Mouse (Mus musculus): Measurements from ENCODE around the gene Alk. TPM values are rescaled to one million over a fixed set of nuclear protein-coding genes. Genes with fewer than 3 reads are reported as not detected.

Alk gene
- total and polyA plus RNA-seq, 3 experiments: not detected

DNA sequence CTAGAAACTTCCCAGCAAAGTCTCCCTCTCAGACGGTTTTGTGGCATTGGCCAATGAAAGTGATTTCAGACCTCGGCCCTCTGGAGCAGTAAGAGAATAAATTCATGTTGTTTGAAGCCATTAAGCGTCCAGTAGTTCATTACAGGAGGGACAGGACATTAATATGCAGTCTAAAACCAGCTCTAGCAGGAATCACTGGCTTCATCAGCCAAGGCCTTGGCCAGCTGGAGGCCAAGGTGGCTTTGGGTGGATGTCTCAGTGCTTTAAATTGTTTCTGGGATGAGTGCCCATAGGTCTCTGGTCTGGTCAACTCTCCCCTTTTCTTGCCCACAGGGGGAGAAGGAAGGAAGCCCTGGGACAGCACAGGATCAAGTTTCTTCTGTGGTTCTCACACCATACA lies 608.9 kb downstream of the Alk start:
- Histone ChIP-seq H3K9me3 (replicated peaks; ENCODE audit: insufficient read depth, low read length) (no peaks in the 10 kb centered on the region), H3K9ac (ENCODE audit: control insufficient read depth, low read depth, low read length, poor library complexity, severe bottlenecking) (no peak overlapping the region), H3K27me3 (ENCODE audit: control insufficient read depth in 1 of 2, insufficient read depth in 2 of 2, low read length in 2 of 2) (no peaks in the 10 kb centered on the region), H3K79me2 (ENCODE audit: control insufficient read depth, insufficient read depth, low read length, poor library complexity) (no peaks in the 10 kb centered on the region), H3K4me1 (ENCODE audit: control insufficient read depth in 1 of 2, insufficient read depth in 2 of 2, low read length in 2 of 2) (no peaks in the 10 kb centered on the region), H3K36me3 (ENCODE audit: control insufficient read depth in 1 of 2, insufficient read depth in 2 of 2, low read length in 2 of 2) (no peaks in the 10 kb centered on the region), H3K4me3 (ENCODE audit: control insufficient read depth in 1 of 2, insufficient read depth in 1 of 2, low read depth in 2 of 2, low read length in 2 of 2) (no peak overlapping the region), H3K27ac (ENCODE audit: control insufficient read depth, low read depth, low read length) (no peak overlapping the region)
- no peak for DNase-seq (ENCODE audit: low read depth, low spot score)
- TF ChIP-seq NRF1 (IDR thresholded peaks at IDR 0.05; ENCODE audit: insufficient read depth, low read depth, low read length, poor library complexity, severe bottlenecking) (no peak), POLR2A (IDR thresholded peaks at IDR 0.05; ENCODE audit: control insufficient read depth in 1 of 2, insufficient read depth in 1 of 2, low read depth in 1 of 2, low read length in 2 of 2, poor library complexity in 1 of 2) (no peak), NELFE (IDR thresholded peaks at IDR 0.05; ENCODE audit: low read depth, low read length) (no peak), E2F4 (IDR thresholded peaks at IDR 0.05; ENCODE audit: borderline replicate concordance, low read depth, low read length) (no peak), CHD2 (IDR thresholded peaks at IDR 0.05; ENCODE audit: low read length) (no peak), MYB (IDR thresholded peaks at IDR 0.05; ENCODE audit: low read depth, low read length) (no peak), GABPA (IDR thresholded peaks at IDR 0.05; ENCODE audit: low read depth, low read length) (no peak), TBP (IDR thresholded peaks at IDR 0.05; ENCODE audit: low read depth, low read length) (no peak), ZC3H11A (IDR thresholded peaks at IDR 0.05; ENCODE audit: low read depth, low read length) (no peak), MAZ (IDR thresholded peaks at IDR 0.05; ENCODE audit: low read depth, low read length) (no peak), GATA1 (IDR thresholded peaks at IDR 0.05; ENCODE audit: low read depth, low read length) (no peak), SMC3 (IDR thresholded peaks at IDR 0.05; ENCODE audit: low read depth, low read length) (no peak)

- no peak overlapping the region for H3K4me3 ChIP-seq (ENCODE audit: control insufficient read depth in 1 of 2, insufficient read depth in 1 of 2, low read depth in 2 of 2, low read length in 2 of 2)
- TF ChIP-seq BHLHE40 (IDR thresholded peaks at IDR 0.05; ENCODE audit: borderline replicate concordance, low read depth, low read length): no peak
- TF ChIP-seq ZNF384 (IDR thresholded peaks at IDR 0.05; ENCODE audit: low read depth, low read length): no peak
- TF ChIP-seq ETS1 (IDR thresholded peaks at IDR 0.05; ENCODE audit: low read depth, low read length): no peak
- TF ChIP-seq TAL1 (IDR thresholded peaks at IDR 0.05; ENCODE audit: low read length): no peak
- TF ChIP-seq EP300 (IDR thresholded peaks at IDR 0.05; ENCODE audit: low read depth in 1 of 2, low read length in 2 of 2): no peak
- TF ChIP-seq USF2 (IDR thresholded peaks at IDR 0.05; ENCODE audit: borderline replicate concordance in 1 of 2, insufficient read depth in 1 of 2, low read depth in 1 of 2, low read length in 2 of 2): no peak
- no peak for TF ChIP-seq MYC (IDR thresholded peaks at IDR 0.05; ENCODE audit: low read depth, low read length)
- TF ChIP-seq SMC3 (IDR thresholded peaks at IDR 0.05; ENCODE audit: low read depth, low read length): no peak
- TF ChIP-seq NRF1 (IDR thresholded peaks at IDR 0.05; ENCODE audit: insufficient read depth, low read depth, low read length, poor library complexity, severe bottlenecking): no peak
- no peak for TF ChIP-seq POLR2AphosphoS2 (IDR thresholded peaks at IDR 0.05; ENCODE audit: low read length)
- TF ChIP-seq MAZ (IDR thresholded peaks at IDR 0.05; ENCODE audit: low read depth, low read length): no peak
- TF ChIP-seq RCOR1 (IDR thresholded peaks at IDR 0.05; ENCODE audit: low read depth, low read length): no peak
- TF ChIP-seq TCF12 (IDR thresholded peaks at IDR 0.05; ENCODE audit: low read depth, low read length): no peak
- TF ChIP-seq E2F4 (IDR thresholded peaks at IDR 0.05; ENCODE audit: borderline replicate concordance, low read depth, low read length): no peak
- TF ChIP-seq CHD2 (IDR thresholded peaks at IDR 0.05; ENCODE audit: low read length): no peak
- no peaks in the 10 kb centered on the region for H3K9me3 ChIP-seq (replicated peaks; ENCODE audit: insufficient read depth, low read length)
- no peaks in the 10 kb centered on the region for H3K4me1 ChIP-seq (ENCODE audit: control insufficient read depth in 1 of 2, insufficient read depth in 2 of 2, low read length in 2 of 2)
- H3K27ac ChIP-seq (ENCODE audit: control insufficient read depth, low read depth, low read length): no peak overlapping the region
- H3K27me3 ChIP-seq (ENCODE audit: control insufficient read depth in 1 of 2, insufficient read depth in 2 of 2, low read length in 2 of 2): no peaks in the 10 kb centered on the region
- DNase-seq (ENCODE audit: low read depth, low spot score): no peak
- no peaks in the 10 kb centered on the region for H3K36me3 ChIP-seq (ENCODE audit: control insufficient read depth in 1 of 2, insufficient read depth in 2 of 2, low read length in 2 of 2)
- H3K9ac ChIP-seq (ENCODE audit: control insufficient read depth, low read depth, low read length, poor library complexity, severe bottlenecking): no peak overlapping the region
- H3K79me2 ChIP-seq (ENCODE audit: control insufficient read depth, insufficient read depth, low read length, poor library complexity): no peaks in the 10 kb centered on the region
Measured at GRCm38 (mm10) chr17:71994144-71994543, 610.3 kb downstream of the Alk start.

All from MEL (cell line).